Mouse (Mus musculus): ENCODE results near the gene Lhpp.

Lhpp gene

GRCm38 (mm10) chr7:132738844-132739243, 128.4 kb downstream of the Lhpp start:
- no peak for DNase-seq (ENCODE audit: low spot score)

- DNase-seq (ENCODE audit: low spot score) = no peak
Measured at GRCm38 (mm10) chr7:132739829-132740228, 129.4 kb downstream of the Lhpp start.

- DNase-seq (ENCODE audit: low spot score) = no peak
Measured at GRCm38 (mm10) chr7:132742912-132743311, 132.5 kb downstream of the Lhpp start.

- DNase-seq (ENCODE audit: low spot score) = no peak
Measured at GRCm38 (mm10) chr7:132747096-132747495, 136.7 kb downstream of the Lhpp start.

- DNase-seq (ENCODE audit: low spot score) = no peak
Measured at GRCm38 (mm10) chr7:132748076-132748769, 137.8 kb downstream of the Lhpp start.

GRCm38 (mm10) chr7:132749504-132749903, 139.1 kb downstream of the Lhpp start:
- DNase-seq (ENCODE audit: low spot score) = no peak

- DNase-seq (ENCODE audit: low spot score) = no peak
Measured at GRCm38 (mm10) chr7:132751716-132752115, 141.3 kb downstream of the Lhpp start.

GRCm38 (mm10) chr7:132753518-132754388, 143.3 kb downstream of the Lhpp start:
- no peak for DNase-seq (ENCODE audit: low spot score)

GRCm38 (mm10) chr7:132754389-132754750, 143.9 kb downstream of the Lhpp start:
- no peak for DNase-seq (ENCODE audit: low spot score)
